Mouse (Mus musculus): ENCODE data around the gene Phf21a. TPM values are rescaled to one million over a fixed set of nuclear protein-coding genes. Genes with fewer than 3 reads are reported as not detected.

Phf21a gene
- total and polyA plus RNA-seq, 3 experiments = 8.8 to 76.4 (median 26.8) TPM

DNA sequence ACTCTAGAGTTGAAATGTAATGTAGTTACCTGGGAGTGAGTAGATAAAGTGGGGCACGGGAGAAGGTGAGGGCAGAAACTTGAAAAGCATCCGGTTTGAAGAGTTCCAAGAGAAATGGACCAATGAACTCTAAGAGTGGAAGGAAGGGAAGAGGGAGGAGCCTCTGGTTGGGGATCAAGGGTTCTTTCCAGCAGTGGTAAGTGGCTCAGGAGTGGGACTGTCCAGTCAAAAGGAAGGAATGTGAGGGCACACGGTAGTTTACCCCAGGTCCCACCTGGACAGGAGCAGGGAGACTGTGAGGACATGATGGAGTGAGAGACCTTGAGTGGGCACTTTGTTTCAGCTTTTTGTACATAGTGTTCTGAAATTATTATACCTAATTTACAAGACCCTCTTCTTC is 196.4 kb downstream of the Phf21a start:
- Histone ChIP-seq H3K27me3 (ENCODE audit: insufficient read depth, low read length) (no peaks in the 10 kb centered on the region; the same call in 1 of the 2 replicates), H3K4me3 (ENCODE audit: low read depth, low read length) (no peak overlapping the region), H3K4me1 (ENCODE audit: insufficient read depth, low read depth, low read length) (no peaks in the 10 kb centered on the region), H3K36me3 (replicated peaks) (peaks cover 2% of the 10 kb centered on the region), H3K9me3 (replicated peaks) (no peaks in the 10 kb centered on the region)
- no peak for DNase-seq (ENCODE audit: low spot score)
- ATAC-seq (ENCODE audit: extremely low read depth, insufficient number of reproducible peaks, low FRiP score, poor library complexity, severe bottlenecking) = no peak
- TF ChIP-seq CTCF (IDR thresholded peaks at IDR 0.05; ENCODE audit: low read depth, low read length) (no peak), POLR2AphosphoS5 (IDR thresholded peaks at IDR 0.05; ENCODE audit: insufficient replicate concordance, low read depth, low read length) (no peak), TAL1 (conservative IDR thresholded peaks at IDR 0.05; ENCODE audit: low read depth, low read length) (no peak), GATA2 (IDR thresholded peaks at IDR 0.05; ENCODE audit: borderline replicate concordance, low read depth, low read length) (no peak), GATA1 (IDR thresholded peaks at IDR 0.05; ENCODE audit: borderline replicate concordance, low read length) (no peak)

DNA sequence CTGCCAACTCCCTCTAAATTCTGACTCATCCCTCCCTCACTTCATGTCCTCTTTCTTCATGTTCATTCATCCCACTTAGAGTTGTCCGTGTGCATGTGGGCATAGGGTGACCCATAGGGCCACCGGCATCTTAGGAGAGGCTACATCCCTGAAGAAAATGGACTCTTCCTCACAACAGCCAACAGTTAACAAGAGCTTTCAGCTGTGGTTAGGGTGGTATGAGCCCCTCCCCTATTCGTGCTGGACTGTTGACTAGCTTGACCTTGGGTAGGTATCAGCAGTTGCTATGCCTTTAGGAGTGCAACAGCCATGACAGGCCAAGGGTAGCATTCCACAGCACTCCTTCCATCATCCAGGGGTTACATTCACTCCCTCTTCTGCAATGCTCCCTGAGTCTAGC is 198.6 kb downstream of the Phf21a start:
- H3K9me3 ChIP-seq (replicated peaks) = no peaks in the 10 kb centered on the region
- H3K4me3 ChIP-seq (ENCODE audit: low read depth, low read length) = no peak overlapping the region
- no peak for DNase-seq (ENCODE audit: low spot score)
- H3K27me3 ChIP-seq (ENCODE audit: insufficient read depth, low read length) = no peaks in the 10 kb centered on the region
- H3K4me1 ChIP-seq (ENCODE audit: insufficient read depth, low read depth, low read length) = no peaks in the 10 kb centered on the region
- TF ChIP-seq POLR2AphosphoS5 (IDR thresholded peaks at IDR 0.05; ENCODE audit: insufficient replicate concordance, low read depth, low read length) (no peak), CTCF (IDR thresholded peaks at IDR 0.05; ENCODE audit: low read depth, low read length) (no peak), TAL1 (conservative IDR thresholded peaks at IDR 0.05; ENCODE audit: low read depth, low read length) (no peak), GATA2 (IDR thresholded peaks at IDR 0.05; ENCODE audit: borderline replicate concordance, low read depth, low read length) (no peak), GATA1 (IDR thresholded peaks at IDR 0.05; ENCODE audit: borderline replicate concordance, low read length) (no peak)
- ATAC-seq (ENCODE audit: extremely low read depth, insufficient number of reproducible peaks, low FRiP score, poor library complexity, severe bottlenecking) = no peak
- H3K36me3 ChIP-seq (replicated peaks) = peaks cover 2% of the 10 kb centered on the region

DNA sequence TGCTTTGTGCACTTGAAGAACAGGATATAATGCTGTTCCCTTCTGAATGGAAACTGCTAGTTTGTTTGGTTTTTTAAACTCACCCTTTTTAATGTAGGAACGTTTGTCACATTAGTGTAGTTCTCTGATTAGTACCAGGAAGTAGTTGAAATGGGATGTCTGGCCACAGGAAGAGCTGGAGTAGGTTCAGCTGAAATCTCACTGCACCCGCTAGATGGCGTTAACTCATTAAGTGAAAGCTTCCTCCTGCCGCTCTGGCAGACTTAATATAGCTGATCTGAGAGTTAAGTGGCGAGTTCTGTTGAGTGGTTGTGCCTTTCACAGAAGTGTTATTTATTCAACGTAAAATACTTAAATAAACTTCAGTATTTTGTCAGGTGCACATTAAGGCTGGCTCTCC is 203.5 kb downstream of the Phf21a start:
- no peaks in the 10 kb centered on the region for H3K4me1 ChIP-seq (ENCODE audit: insufficient read depth, low read depth, low read length)
- H3K27me3 ChIP-seq (ENCODE audit: insufficient read depth, low read length) = no peaks in the 10 kb centered on the region
- ATAC-seq (ENCODE audit: extremely low read depth, insufficient number of reproducible peaks, low FRiP score, poor library complexity, severe bottlenecking) = no peak
- TF ChIP-seq POLR2AphosphoS5 (IDR thresholded peaks at IDR 0.05; ENCODE audit: insufficient replicate concordance, low read depth, low read length) = no peak
- no peak for TF ChIP-seq TAL1 (conservative IDR thresholded peaks at IDR 0.05; ENCODE audit: low read depth, low read length)
- TF ChIP-seq GATA1 (IDR thresholded peaks at IDR 0.05; ENCODE audit: borderline replicate concordance, low read length) = no peak
- peak; percentile 56; the same call in 1 of the 2 replicates for TF ChIP-seq CTCF (IDR thresholded peaks at IDR 0.05; ENCODE audit: low read depth, low read length)
- TF ChIP-seq GATA2 (IDR thresholded peaks at IDR 0.05; ENCODE audit: borderline replicate concordance, low read depth, low read length) = no peak
- peak; percentile 65 for DNase-seq (ENCODE audit: low spot score)
- no peak overlapping the region for H3K4me3 ChIP-seq (ENCODE audit: low read depth, low read length)
- H3K36me3 ChIP-seq (replicated peaks) = peaks cover 2% of the 10 kb centered on the region
- no peaks in the 10 kb centered on the region for H3K9me3 ChIP-seq (replicated peaks)

DNA sequence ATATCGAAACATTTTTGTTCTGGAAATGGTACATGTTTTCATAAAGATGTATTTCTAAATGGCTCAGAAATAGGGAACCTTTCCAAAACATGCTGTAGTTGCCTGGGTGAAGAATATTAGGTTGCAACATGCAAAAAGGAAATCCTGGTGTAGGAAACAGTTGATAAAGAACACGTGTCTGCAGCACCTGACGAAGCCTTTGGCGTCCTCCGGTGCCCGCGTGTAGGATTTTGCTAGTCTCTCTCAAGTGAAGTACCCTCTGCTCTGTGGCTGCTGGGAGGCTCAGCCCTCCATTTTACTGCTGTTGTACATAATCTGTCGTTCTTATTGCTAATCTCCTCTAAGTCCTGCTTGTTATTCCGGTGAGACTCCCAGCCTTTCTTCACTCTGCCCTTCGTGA is 207.0 kb downstream of the Phf21a start:
- H3K4me1 ChIP-seq (ENCODE audit: insufficient read depth, low read depth, low read length) = no peaks in the 10 kb centered on the region

DNA sequence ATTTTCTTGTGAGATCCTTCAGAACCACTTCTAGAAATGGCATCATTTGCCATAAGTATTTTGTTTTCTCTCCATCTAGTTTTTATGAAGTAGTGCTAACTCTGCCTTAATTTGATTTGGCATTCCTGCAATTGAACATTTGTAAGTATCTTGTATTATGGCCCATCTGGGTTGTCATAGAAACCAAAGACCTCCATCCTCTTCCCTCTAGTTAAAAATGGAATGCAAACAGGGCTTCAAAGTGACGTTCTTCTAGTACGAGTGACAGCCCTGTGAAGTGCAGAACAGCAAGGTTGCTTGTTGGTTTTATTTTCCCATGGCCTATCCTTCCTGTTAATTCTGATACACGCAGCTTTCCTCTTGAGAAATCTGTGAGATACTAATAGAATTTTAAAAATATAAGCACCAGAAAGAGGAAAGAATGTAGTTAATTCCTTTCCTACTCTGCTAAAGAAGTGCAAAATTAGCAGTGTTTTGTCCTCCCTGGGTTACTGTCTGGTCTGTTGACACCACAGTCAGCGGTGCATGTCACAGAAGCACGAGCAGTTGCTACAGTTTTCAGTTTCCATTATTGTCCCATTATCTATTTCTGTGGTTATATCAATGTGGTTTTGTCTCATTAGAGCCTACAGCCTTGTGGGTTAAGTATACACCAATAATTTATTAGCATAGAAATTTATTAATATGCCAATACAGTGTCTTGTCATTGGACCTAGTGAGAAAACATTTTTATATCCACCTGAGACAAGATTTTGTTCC is 209.1 kb downstream of the Phf21a start:
- no peaks in the 10 kb centered on the region for H3K4me1 ChIP-seq (ENCODE audit: insufficient read depth, low read depth, low read length)
- TF ChIP-seq GATA1 (IDR thresholded peaks at IDR 0.05; ENCODE audit: borderline replicate concordance, low read length) = no peak
- no peak for TF ChIP-seq CTCF (IDR thresholded peaks at IDR 0.05; ENCODE audit: low read depth, low read length)
- no peak for TF ChIP-seq TAL1 (conservative IDR thresholded peaks at IDR 0.05; ENCODE audit: low read depth, low read length)
- TF ChIP-seq POLR2AphosphoS5 (IDR thresholded peaks at IDR 0.05; ENCODE audit: insufficient replicate concordance, low read depth, low read length) = no peak
- TF ChIP-seq GATA2 (IDR thresholded peaks at IDR 0.05; ENCODE audit: borderline replicate concordance, low read depth, low read length) = no peak
- no peaks in the 10 kb centered on the region; the same call in 1 of the 2 replicates for H3K27me3 ChIP-seq (ENCODE audit: insufficient read depth, low read length)
- no peaks in the 10 kb centered on the region for H3K9me3 ChIP-seq (replicated peaks)
- ATAC-seq (ENCODE audit: extremely low read depth, insufficient number of reproducible peaks, low FRiP score, poor library complexity, severe bottlenecking) (no peak), DNase-seq (ENCODE audit: low spot score) (no peak)
- H3K4me3 ChIP-seq (ENCODE audit: low read depth, low read length) = no peak overlapping the region
- no peaks in the 10 kb centered on the region for H3K36me3 ChIP-seq (replicated peaks)

More for the DNA sequence above, 207.0 kb downstream of the Phf21a start:
- TF ChIP-seq POLR2AphosphoS5 (IDR thresholded peaks at IDR 0.05; ENCODE audit: insufficient replicate concordance, low read depth, low read length) (no peak), GATA1 (IDR thresholded peaks at IDR 0.05; ENCODE audit: borderline replicate concordance, low read length) (no peak), CTCF (IDR thresholded peaks at IDR 0.05; ENCODE audit: low read depth, low read length) (no peak), TAL1 (conservative IDR thresholded peaks at IDR 0.05; ENCODE audit: low read depth, low read length) (no peak), GATA2 (IDR thresholded peaks at IDR 0.05; ENCODE audit: borderline replicate concordance, low read depth, low read length) (no peak)
- Histone ChIP-seq H3K27me3 (ENCODE audit: insufficient read depth, low read length) (no peaks in the 10 kb centered on the region), H3K36me3 (replicated peaks) (no peaks in the 10 kb centered on the region), H3K9me3 (replicated peaks) (no peaks in the 10 kb centered on the region), H3K4me3 (ENCODE audit: low read depth, low read length) (no peak overlapping the region)
- ATAC-seq (ENCODE audit: extremely low read depth, insufficient number of reproducible peaks, low FRiP score, poor library complexity, severe bottlenecking) (no peak), DNase-seq (ENCODE audit: low spot score) (no peak)

DNA sequence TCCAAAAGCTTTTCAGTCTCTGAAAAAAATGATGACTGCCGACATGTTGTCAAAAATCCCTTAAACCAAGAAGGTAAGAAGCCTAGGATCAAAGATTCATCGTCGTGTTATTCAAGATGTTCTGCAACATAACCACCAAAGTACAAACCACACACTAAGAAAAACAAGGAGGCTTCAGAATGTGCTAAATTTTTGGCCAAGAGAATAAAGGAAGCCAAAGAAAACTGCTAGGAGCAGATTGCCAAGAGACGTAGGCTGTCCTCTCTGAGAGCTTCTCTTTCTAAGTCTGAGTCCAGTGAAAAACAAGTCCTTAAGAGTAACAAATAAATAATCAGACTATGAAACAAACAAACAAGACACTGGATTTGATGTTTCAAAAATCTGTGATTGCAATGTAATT is 219.6 kb downstream of the Phf21a start:
- Histone ChIP-seq H3K27me3 (ENCODE audit: insufficient read depth, low read length) (no peaks in the 10 kb centered on the region), H3K36me3 (replicated peaks) (peaks cover 2% of the 10 kb centered on the region), H3K4me1 (ENCODE audit: insufficient read depth, low read depth, low read length) (no peaks in the 10 kb centered on the region; the same call in 1 of the 2 replicates), H3K4me3 (ENCODE audit: low read depth, low read length) (no peak overlapping the region), H3K9me3 (replicated peaks) (no peaks in the 10 kb centered on the region)
- no peak for DNase-seq (ENCODE audit: low spot score)
- ATAC-seq (ENCODE audit: extremely low read depth, insufficient number of reproducible peaks, low FRiP score, poor library complexity, severe bottlenecking) = no peak
- TF ChIP-seq GATA1 (IDR thresholded peaks at IDR 0.05; ENCODE audit: borderline replicate concordance, low read length) (no peak), CTCF (IDR thresholded peaks at IDR 0.05; ENCODE audit: low read depth, low read length) (no peak), GATA2 (IDR thresholded peaks at IDR 0.05; ENCODE audit: borderline replicate concordance, low read depth, low read length) (no peak), TAL1 (conservative IDR thresholded peaks at IDR 0.05; ENCODE audit: low read depth, low read length) (no peak), POLR2AphosphoS5 (IDR thresholded peaks at IDR 0.05; ENCODE audit: insufficient replicate concordance, low read depth, low read length) (no peak)

All from G1E (cell line).